Mouse (Mus musculus) liver, embryonic 14.5 days (tissue): ENCODE results near the gene Lce1i. TPM values are rescaled to one million over a fixed set of nuclear protein-coding genes. Genes with fewer than 3 reads are reported as not detected.

Experiments used
- ATAC-seq: fragments of 200-750 bp; cut with Nextera tagmentation; 2 replicates; pipeline ENCODE4 v1.8.0; 2017; ENCODE audit warnings: moderate number of reproducible peaks, mild to moderate bottlenecking, moderate library complexity; ENCODE audit not compliant: insufficient read depth
- DNase-seq, 3 experiments: peaks; one replicate each; pipeline ENCODE4 v3.0.0-alpha.2; 2012 to 2013; ENCODE audit warnings: low read depth in 3 of 3, low spot score in 3 of 3
- H3K27ac ChIP-seq: fragments of 300-500 bp; sonication (generic); 2 replicates; pipeline ENCODE4 v1.5.1; 2014; ENCODE audit warnings: moderate library complexity, mild to moderate bottlenecking, control low read depth, inconsistent platforms
- H3K27me3 ChIP-seq: fragments of 300-500 bp; sonication (generic); 2 replicates; pipeline ENCODE4 v1.6.1; 2014; ENCODE audit warnings: mild to moderate bottlenecking, low read length, moderate library complexity; ENCODE audit not compliant: control insufficient read depth, insufficient read depth
- H3K36me3 ChIP-seq: fragments of 300-500 bp; sonication (generic); replicated peaks from 2 replicates; pipeline ENCODE4 v1.6.1; 2014; ENCODE audit warnings: low read depth; ENCODE audit not compliant: control insufficient read depth, insufficient read depth
- H3K4me1 ChIP-seq, 2 experiments: fragments of 200-500 bp in 1 of 2; fragments of 300-500 bp in 1 of 2; sonication (generic) in 1 of 2; replicated peaks; 2 replicates each; pipeline ENCODE4 v1.6.1; 2012 to 2014; ENCODE audit warnings: antibody characterized with exemption in 1 of 2, inconsistent platforms in 1 of 2, low read length in 1 of 2; ENCODE audit not compliant: control insufficient read depth in 2 of 2, insufficient read depth in 2 of 2
- H3K4me2 ChIP-seq: fragments of 300-500 bp; sonication (generic); 2 replicates; pipeline ENCODE4 v1.6.1; 2014; ENCODE audit warnings: low read depth, mild to moderate bottlenecking, control low read depth, moderate library complexity
- H3K4me3 ChIP-seq, 2 experiments: fragments of 200-500 bp in 1 of 2; fragments of 300-500 bp in 1 of 2; sonication (generic) in 1 of 2; 2 replicates each; pipeline ENCODE4 v1.5.1; 2012 to 2014; ENCODE audit warnings: low read depth in 2 of 2, low read length in 2 of 2, mild to moderate bottlenecking in 2 of 2, control low read depth in 1 of 2, inconsistent platforms in 1 of 2, moderate library complexity in 1 of 2; ENCODE audit not compliant: insufficient read depth in 1 of 2
- H3K9ac ChIP-seq: fragments of 300-500 bp; sonication (generic); replicated peaks from 2 replicates; pipeline ENCODE4 v1.6.1; 2014; ENCODE audit warnings: mild to moderate bottlenecking, control low read depth, moderate library complexity
- H3K9me3 ChIP-seq: fragments of 300-500 bp; sonication (generic); 2 replicates; pipeline ENCODE4 v1.6.1; 2016; ENCODE audit warnings: low read length, mixed read lengths; ENCODE audit not compliant: control insufficient read depth
- CTCF ChIP-seq: IDR thresholded peaks from 2 replicates; pipeline ENCODE4 v1.5.1; 2016; ENCODE audit warnings: antibody characterized with exemption, low read depth, control low read depth
- EP300 ChIP-seq: IDR thresholded peaks from 2 replicates; pipeline ENCODE4 v1.6.1; 2016; ENCODE audit warnings: antibody characterized with exemption, low read depth
- WGBS: fragments of 180-500 bp; shearing (Covaris S2); extraction: QIAGEN DNeasy Blood & Tissue Kit; methylation state at CpG from one replicate; pipeline ENCODE4 v1.1.7; 2014; ENCODE audit not compliant: insufficient replicate concordance; 5-methylcytosine and 5-hydroxymethylcytosine counted together
- polyA plus RNA-seq, 2 experiments: library from polyadenylated mRNA; depleted of rRNA in 1 of 2; stranded (reverse) in 1 of 2; unstranded in 1 of 2; fragments of >200 nt; fragmentation: Nextera tagmentation in 1 of 2; extraction: Ambion mirVana in 1 of 2; gene quantifications; 2 replicates each; pipeline versions ENCODE4 v1.2.1 to v1.2.3; 2012 to 2014

Lce1i gene
- polyA plus RNA-seq, 2 experiments = not detected

GRCm38 (mm10) chr3:92752238-92752637 is 26.5 kb downstream of the Lce1i start, which contains the start of gene Lce1g:
Lce1g (minus strand) TSS chr3:92752338.
- Histone ChIP-seq H3K27me3 (no peaks in the 10 kb centered on the region), H3K4me1 (no peaks in the 10 kb centered on the region), H3K4me2 (no peak within 1 kb of the TSS), H3K4me3 (no peak within 1 kb of the TSS), H3K9ac (no peak within 1 kb of the TSS), H3K36me3 (no peaks in the 10 kb centered on the region), H3K9me3 (no peaks in the 10 kb centered on the region), H3K27ac (no peak within 1 kb of the TSS)
- TF ChIP-seq CTCF (no peak), EP300 (no peak)
- DNase-seq (no peak), ATAC-seq (no peak)
- 57% methylated on average over 1 of the region's 1 CpGs for WGBS

- Histone ChIP-seq H3K9me3 (no peaks in the 10 kb centered on the region), H3K9ac (no peak within 1 kb of the TSS), H3K27me3 (no peaks in the 10 kb centered on the region), H3K4me3 (no peak within 1 kb of the TSS), H3K4me2 (no peak within 1 kb of the TSS), H3K4me1 (no peaks in the 10 kb centered on the region), H3K36me3 (no peaks in the 10 kb centered on the region), H3K27ac (no peak within 1 kb of the TSS)
- no peak for ATAC-seq
- 70% methylated on average over 1 of the region's 1 CpGs for WGBS
- no peak for DNase-seq
- TF ChIP-seq CTCF (no peak), EP300 (no peak)
Measured at GRCm38 (mm10) chr3:92738996-92739395, 39.7 kb downstream of the Lce1i start, which contains the start of gene Gm38119. Gm38119 (minus strand) TSS chr3:92739096.

Other genes with a start within 250 kb of the Lce1i start
- not detected in 2 replicates for gene 2310046K23Rik, start 244.4 kb downstream of the Lce1i start, polyA plus RNA-seq (2012; rRNA removed)
- not detected in 2 replicates for gene 2310046K23Rik, start 244.4 kb downstream of the Lce1i start, polyA plus RNA-seq (2014; fragmentation: Nextera tagmentation; extraction: Ambion mirVana)
- gene Ivl, start 205.2 kb downstream of the Lce1i start, polyA plus RNA-seq (2012; rRNA removed) = 0.02 and 0.03 TPM in 2 replicates
- gene Ivl, start 205.2 kb downstream of the Lce1i start, polyA plus RNA-seq (2014; fragmentation: Nextera tagmentation; extraction: Ambion mirVana) = not detected in 2 replicates
- gene Smcp, start 189.9 kb downstream of the Lce1i start, polyA plus RNA-seq (2012; rRNA removed) = 0.22 TPM in 1 of 2 replicates, not detected in the other
- not detected in 2 replicates for gene Smcp, start 189.9 kb downstream of the Lce1i start, polyA plus RNA-seq (2014; fragmentation: Nextera tagmentation; extraction: Ambion mirVana)
- not detected in 2 replicates for gene 2210017I01Rik, start 171.4 kb downstream of the Lce1i start, polyA plus RNA-seq (2012; rRNA removed)
- not detected in 2 replicates for gene 2210017I01Rik, start 171.4 kb downstream of the Lce1i start, polyA plus RNA-seq (2014; fragmentation: Nextera tagmentation; extraction: Ambion mirVana)
- gene Lce6a, start 157.2 kb downstream of the Lce1i start, polyA plus RNA-seq (2012; rRNA removed) = not detected in 2 replicates
- gene Lce6a, start 157.2 kb downstream of the Lce1i start, polyA plus RNA-seq (2014; fragmentation: Nextera tagmentation; extraction: Ambion mirVana) = not detected in 2 replicates
- gene Lce1a1, start 130.6 kb downstream of the Lce1i start, polyA plus RNA-seq (2012; rRNA removed) = not detected in 2 replicates
- gene Lce1a1, start 130.6 kb downstream of the Lce1i start, polyA plus RNA-seq (2014; fragmentation: Nextera tagmentation; extraction: Ambion mirVana) = not detected in 2 replicates
- gene Lce1b, start 122.0 kb downstream of the Lce1i start, polyA plus RNA-seq (2012; rRNA removed) = not detected in 2 replicates
- gene Lce1b, start 122.0 kb downstream of the Lce1i start, polyA plus RNA-seq (2014; fragmentation: Nextera tagmentation; extraction: Ambion mirVana) = not detected in 2 replicates
- not detected in 2 replicates for gene Lce1a2, start 108.6 kb downstream of the Lce1i start, polyA plus RNA-seq (2012; rRNA removed)
- gene Lce1a2, start 108.6 kb downstream of the Lce1i start, polyA plus RNA-seq (2014; fragmentation: Nextera tagmentation; extraction: Ambion mirVana) = not detected in 2 replicates
- gene Lce1c, start 99.7 kb downstream of the Lce1i start, polyA plus RNA-seq (2012; rRNA removed) = not detected in 2 replicates
- not detected in 2 replicates for gene Lce1c, start 99.7 kb downstream of the Lce1i start, polyA plus RNA-seq (2014; fragmentation: Nextera tagmentation; extraction: Ambion mirVana)
- gene Lce1d, start 91.7 kb downstream of the Lce1i start, polyA plus RNA-seq (2012; rRNA removed) = not detected in 2 replicates
- not detected in 2 replicates for gene Lce1d, start 91.7 kb downstream of the Lce1i start, polyA plus RNA-seq (2014; fragmentation: Nextera tagmentation; extraction: Ambion mirVana)
- not detected in 2 replicates for gene Lce1e, start 69.8 kb downstream of the Lce1i start, polyA plus RNA-seq (2012; rRNA removed)
- gene Lce1e, start 69.8 kb downstream of the Lce1i start, polyA plus RNA-seq (2014; fragmentation: Nextera tagmentation; extraction: Ambion mirVana) = not detected in 2 replicates
- gene Lce1f, start 58.5 kb downstream of the Lce1i start, polyA plus RNA-seq (2012; rRNA removed) = not detected in 2 replicates
- not detected in 2 replicates for gene Lce1f, start 58.5 kb downstream of the Lce1i start, polyA plus RNA-seq (2014; fragmentation: Nextera tagmentation; extraction: Ambion mirVana)
- not detected in 2 replicates for gene Gm38119, start 39.8 kb downstream of the Lce1i start, polyA plus RNA-seq (2012; rRNA removed)
- gene Gm38119, start 39.8 kb downstream of the Lce1i start, polyA plus RNA-seq (2014; fragmentation: Nextera tagmentation; extraction: Ambion mirVana) = not detected in 2 replicates
- gene Lce1g, start 26.6 kb downstream of the Lce1i start, polyA plus RNA-seq (2012; rRNA removed) = not detected in 2 replicates
- not detected in 2 replicates for gene Lce1g, start 26.6 kb downstream of the Lce1i start, polyA plus RNA-seq (2014; fragmentation: Nextera tagmentation; extraction: Ambion mirVana)
- not detected in 2 replicates for gene Lce1h, start 13.8 kb downstream of the Lce1i start, polyA plus RNA-seq (2012; rRNA removed)
- gene Lce1h, start 13.8 kb downstream of the Lce1i start, polyA plus RNA-seq (2014; fragmentation: Nextera tagmentation; extraction: Ambion mirVana) = not detected in 2 replicates
- gene Lce1j, start 11.6 kb upstream of the Lce1i start, polyA plus RNA-seq (2012; rRNA removed) = not detected in 2 replicates
- gene Lce1j, start 11.6 kb upstream of the Lce1i start, polyA plus RNA-seq (2014; fragmentation: Nextera tagmentation; extraction: Ambion mirVana) = not detected in 2 replicates
- gene Lce1k, start 29.0 kb upstream of the Lce1i start, polyA plus RNA-seq (2012; rRNA removed) = not detected in 2 replicates
- not detected in 2 replicates for gene Lce1k, start 29.0 kb upstream of the Lce1i start, polyA plus RNA-seq (2014; fragmentation: Nextera tagmentation; extraction: Ambion mirVana)
- not detected in 2 replicates for gene Kprp, start 48.3 kb upstream of the Lce1i start, polyA plus RNA-seq (2012; rRNA removed)
- not detected in 2 replicates for gene Kprp, start 48.3 kb upstream of the Lce1i start, polyA plus RNA-seq (2014; fragmentation: Nextera tagmentation; extraction: Ambion mirVana)
- not detected in 2 replicates for gene Lce1l, start 72.4 kb upstream of the Lce1i start, polyA plus RNA-seq (2012; rRNA removed)
- gene Lce1l, start 72.4 kb upstream of the Lce1i start, polyA plus RNA-seq (2014; fragmentation: Nextera tagmentation; extraction: Ambion mirVana) = not detected in 2 replicates
- gene 2310050C09Rik, start 91.3 kb upstream of the Lce1i start, polyA plus RNA-seq (2012; rRNA removed) = not detected in 2 replicates
- gene 2310050C09Rik, start 91.3 kb upstream of the Lce1i start, polyA plus RNA-seq (2014; fragmentation: Nextera tagmentation; extraction: Ambion mirVana) = not detected in 2 replicates
- gene Lce3a, start 147.3 kb upstream of the Lce1i start, polyA plus RNA-seq (2012; rRNA removed) = not detected in 2 replicates
- gene Lce3a, start 147.3 kb upstream of the Lce1i start, polyA plus RNA-seq (2014; fragmentation: Nextera tagmentation; extraction: Ambion mirVana) = not detected in 2 replicates
- not detected in 2 replicates for gene Lce3b, start 154.1 kb upstream of the Lce1i start, polyA plus RNA-seq (2012; rRNA removed)
- not detected in 2 replicates for gene Lce3b, start 154.1 kb upstream of the Lce1i start, polyA plus RNA-seq (2014; fragmentation: Nextera tagmentation; extraction: Ambion mirVana)
- not detected in 2 replicates for gene Lce3c, start 165.6 kb upstream of the Lce1i start, polyA plus RNA-seq (2012; rRNA removed)
- gene Lce3c, start 165.6 kb upstream of the Lce1i start, polyA plus RNA-seq (2014; fragmentation: Nextera tagmentation; extraction: Ambion mirVana) = not detected in 2 replicates
- not detected in 2 replicates for gene Lce3d, start 178.5 kb upstream of the Lce1i start, polyA plus RNA-seq (2012; rRNA removed)
- not detected in 2 replicates for gene Lce3d, start 178.5 kb upstream of the Lce1i start, polyA plus RNA-seq (2014; fragmentation: Nextera tagmentation; extraction: Ambion mirVana)
- not detected in 2 replicates for gene Lce3e, start 188.2 kb upstream of the Lce1i start, polyA plus RNA-seq (2012; rRNA removed)
- not detected in 2 replicates for gene Lce3e, start 188.2 kb upstream of the Lce1i start, polyA plus RNA-seq (2014; fragmentation: Nextera tagmentation; extraction: Ambion mirVana)
- gene Lce3f, start 213.3 kb upstream of the Lce1i start, polyA plus RNA-seq (2012; rRNA removed) = not detected in 2 replicates
- gene Lce3f, start 213.3 kb upstream of the Lce1i start, polyA plus RNA-seq (2014; fragmentation: Nextera tagmentation; extraction: Ambion mirVana) = not detected in 2 replicates
- not detected in 2 replicates for gene Crct1, start 236.8 kb upstream of the Lce1i start, polyA plus RNA-seq (2012; rRNA removed)
- not detected in 2 replicates for gene Crct1, start 236.8 kb upstream of the Lce1i start, polyA plus RNA-seq (2014; fragmentation: Nextera tagmentation; extraction: Ambion mirVana)
- gene Lce1m, start 240.2 kb upstream of the Lce1i start, polyA plus RNA-seq (2012; rRNA removed) = not detected in 2 replicates
- not detected in 2 replicates for gene Lce1m, start 240.2 kb upstream of the Lce1i start, polyA plus RNA-seq (2014; fragmentation: Nextera tagmentation; extraction: Ambion mirVana)